Mouse (Mus musculus) heart, embryonic 16.5 days (tissue): ENCODE data around the gene Psmb10. TPM values are rescaled to one million over a fixed set of nuclear protein-coding genes. Genes with fewer than 3 reads are reported as not detected.
A peak's percentile ranks its signal among the peaks of the same experiment; 100 is the strongest.
"Not testable (repeated sequence)": the region's sequence is repeated elsewhere in the genome, so short reads cannot be mapped to it uniquely, and the experiment has no call there.

ENCODE experiments used
- ATAC-seq: fragments of 200-750 bp; cut with Nextera tagmentation; replicated peaks from 2 replicates; pipeline ENCODE4 v1.8.0; 2017; ENCODE audit warnings: moderate number of reproducible peaks; ENCODE audit not compliant: insufficient read depth, low FRiP score; ENCODE audit errors: extremely low read depth
- H3K27ac ChIP-seq: fragments of 300-500 bp; sonication (generic); 2 replicates; pipeline ENCODE4 v1.5.1; 2014; ENCODE audit warnings: mild to moderate bottlenecking, low read length, control low read depth, moderate library complexity
- H3K27me3 ChIP-seq: fragments of 300-500 bp; sonication (generic); 2 replicates; pipeline ENCODE4 v1.6.1; 2014; ENCODE audit warnings: low read length, mixed read lengths; ENCODE audit not compliant: control insufficient read depth, insufficient read depth
- H3K36me3 ChIP-seq: fragments of 300-500 bp; sonication (generic); 2 replicates; pipeline ENCODE4 v1.6.1; 2014; ENCODE audit not compliant: control insufficient read depth, insufficient read depth
- H3K4me1 ChIP-seq: fragments of 300-500 bp; sonication (generic); 2 replicates; pipeline ENCODE4 v1.6.1; 2014; ENCODE audit warnings: low read length, mixed read lengths; ENCODE audit not compliant: control insufficient read depth, insufficient read depth
- H3K4me2 ChIP-seq: fragments of 300-500 bp; sonication (generic); 2 replicates; pipeline ENCODE4 v1.6.1; 2014; ENCODE audit warnings: low read depth, mild to moderate bottlenecking, control low read depth, low read length
- H3K4me3 ChIP-seq: fragments of 300-500 bp; sonication (generic); 2 replicates; pipeline ENCODE4 v1.5.1; 2014; ENCODE audit warnings: mild to moderate bottlenecking, control low read depth, low read length
- H3K9ac ChIP-seq: fragments of 300-500 bp; sonication (generic); 2 replicates; pipeline ENCODE4 v1.6.1; 2014; ENCODE audit warnings: low read length, control low read depth
- H3K9me3 ChIP-seq: fragments of 300-500 bp; sonication (generic); replicated peaks from 2 replicates; pipeline ENCODE4 v1.6.1; 2016; ENCODE audit warnings: low read length; ENCODE audit not compliant: control insufficient read depth
- WGBS: fragments of 180-500 bp; shearing (Covaris S2); extraction: QIAGEN DNeasy Blood & Tissue Kit; methylation state at CpG from one replicate; pipeline ENCODE4 v1.1.7; 2014; 5-methylcytosine and 5-hydroxymethylcytosine counted together
- polyA plus RNA-seq: library from polyadenylated mRNA; unstranded; fragments of >200 nt; fragmentation: Nextera tagmentation; extraction: Ambion mirVana; gene quantifications from 2 replicates; pipeline ENCODE4 v1.2.1, GENCODE M21; 2015

Psmb10 gene
- 89.4 and 112 TPM in 2 replicates for polyA plus RNA-seq

- peak within 1 kb of the TSS; percentile 91 for H3K27ac ChIP-seq
- no peaks in the 10 kb centered on the region for H3K27me3 ChIP-seq
- no peak for ATAC-seq
- H3K9me3 ChIP-seq: no peaks in the 10 kb centered on the region
- H3K4me2 ChIP-seq: peak within 1 kb of the TSS; percentile 86
- H3K36me3 ChIP-seq: peaks cover 9% of the 10 kb centered on the region
- H3K9ac ChIP-seq: peak within 1 kb of the TSS; percentile 93
- WGBS: 14% methylated on average over 4 of the region's 4 CpGs
- peaks cover 18% of the 10 kb centered on the region for H3K4me1 ChIP-seq
- H3K4me3 ChIP-seq: peak within 1 kb of the TSS; percentile 62
Measured at GRCm38 (mm10) chr8:105938306-105938669, at the start of gene Psmb10. TSS of gene Psmb10 (minus strand) at chr8:105938444.

GRCm38 (mm10) chr8:105983406-105983805, 45.2 kb upstream of the Psmb10 start:
- H3K36me3 ChIP-seq, H3K27me3 ChIP-seq, H3K4me3 ChIP-seq, H3K4me2 ChIP-seq, H3K9ac ChIP-seq, H3K27ac ChIP-seq, H3K9me3 ChIP-seq, H3K4me1 ChIP-seq, ATAC-seq: not testable (repeated sequence)
- WGBS: 77% methylated on average over 11 of the region's 11 CpGs

- Histone ChIP-seq H3K4me1 (no peaks in the 10 kb centered on the region), H3K4me2 (no peak overlapping the region), H3K27ac (no peak overlapping the region), H3K9me3 (no peaks in the 10 kb centered on the region), H3K4me3 (no peak overlapping the region), H3K27me3 (no peaks in the 10 kb centered on the region), H3K36me3 (no peaks in the 10 kb centered on the region), H3K9ac (no peak overlapping the region)
- WGBS: 78% methylated on average over 1 of the region's 1 CpGs
- ATAC-seq: no peak
Measured at GRCm38 (mm10) chr8:105981146-105981545, 42.9 kb upstream of the Psmb10 start.

- WGBS: 89% methylated on average over 15 of the region's 15 CpGs
- H3K27ac ChIP-seq: no peak within 1 kb of the TSS
- ATAC-seq: no peak
- H3K4me3 ChIP-seq: no peak within 1 kb of the TSS
- H3K4me2 ChIP-seq: no peak within 1 kb of the TSS
- no peaks in the 10 kb centered on the region for H3K27me3 ChIP-seq
- H3K36me3 ChIP-seq: no peaks in the 10 kb centered on the region
- H3K4me1 ChIP-seq: no peaks in the 10 kb centered on the region
- no peaks in the 10 kb centered on the region for H3K9me3 ChIP-seq
- H3K9ac ChIP-seq: no peak within 1 kb of the TSS
Measured at GRCm38 (mm10) chr8:105979325-105979724, 41.1 kb upstream of the Psmb10 start, which contains the start of gene Dpep3. TSS of gene Dpep3 (minus strand) at chr8:105979429.

DNA sequence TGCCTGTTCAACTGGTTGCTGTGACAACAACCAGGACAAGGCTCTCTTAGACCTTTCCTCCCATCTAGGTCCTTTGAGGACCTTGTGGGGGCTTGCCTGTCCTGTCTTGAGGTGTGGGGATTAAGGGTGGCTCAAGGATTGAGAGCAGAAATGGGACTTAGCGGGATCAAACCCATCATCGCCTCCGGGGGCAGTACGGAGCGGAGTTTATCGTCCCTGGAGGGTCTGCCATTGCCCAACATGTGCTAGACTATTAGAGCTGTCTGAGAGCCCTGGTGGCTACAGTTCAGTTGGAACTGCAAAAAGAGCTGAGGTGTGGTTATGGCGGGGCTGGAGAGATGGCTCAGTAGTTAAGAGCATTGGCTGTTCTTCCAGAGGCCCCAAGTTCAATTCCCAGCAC, 37.1 kb upstream of the Psmb10 start:
- Histone ChIP-seq H3K9ac (no peak overlapping the region), H3K27me3 (no peaks in the 10 kb centered on the region), H3K27ac (no peak overlapping the region), H3K4me1 (no peaks in the 10 kb centered on the region), H3K4me3 (no peak overlapping the region), H3K4me2 (no peak overlapping the region), H3K36me3 (no peaks in the 10 kb centered on the region), H3K9me3 (no peaks in the 10 kb centered on the region)
- 66% methylated on average over 7 of the region's 7 CpGs for WGBS
- no peak for ATAC-seq

GRCm38 (mm10) chr8:105971019-105971720, 32.9 kb upstream of the Psmb10 start:
- no peaks in the 10 kb centered on the region for H3K36me3 ChIP-seq
- 78% methylated on average over 8 of the region's 8 CpGs for WGBS
- no peaks in the 10 kb centered on the region for H3K9me3 ChIP-seq
- H3K9ac ChIP-seq: no peak overlapping the region
- peaks cover 19% of the 10 kb centered on the region for H3K4me1 ChIP-seq
- no peak overlapping the region for H3K4me2 ChIP-seq
- H3K27ac ChIP-seq: no peak overlapping the region
- no peak overlapping the region for H3K4me3 ChIP-seq
- H3K27me3 ChIP-seq: no peaks in the 10 kb centered on the region
- ATAC-seq: no peak

GRCm38 (mm10) chr8:105969367-105969766, 31.1 kb upstream of the Psmb10 start:
- Histone ChIP-seq H3K9ac (no peak overlapping the region), H3K4me1 (peaks cover 26% of the 10 kb centered on the region), H3K27me3 (no peaks in the 10 kb centered on the region), H3K27ac (no peak overlapping the region), H3K9me3 (no peaks in the 10 kb centered on the region), H3K4me3 (no peak overlapping the region), H3K4me2 (no peak overlapping the region), H3K36me3 (no peaks in the 10 kb centered on the region)
- WGBS: 79% methylated on average over 1 of the region's 1 CpGs
- ATAC-seq: no peak

DNA sequence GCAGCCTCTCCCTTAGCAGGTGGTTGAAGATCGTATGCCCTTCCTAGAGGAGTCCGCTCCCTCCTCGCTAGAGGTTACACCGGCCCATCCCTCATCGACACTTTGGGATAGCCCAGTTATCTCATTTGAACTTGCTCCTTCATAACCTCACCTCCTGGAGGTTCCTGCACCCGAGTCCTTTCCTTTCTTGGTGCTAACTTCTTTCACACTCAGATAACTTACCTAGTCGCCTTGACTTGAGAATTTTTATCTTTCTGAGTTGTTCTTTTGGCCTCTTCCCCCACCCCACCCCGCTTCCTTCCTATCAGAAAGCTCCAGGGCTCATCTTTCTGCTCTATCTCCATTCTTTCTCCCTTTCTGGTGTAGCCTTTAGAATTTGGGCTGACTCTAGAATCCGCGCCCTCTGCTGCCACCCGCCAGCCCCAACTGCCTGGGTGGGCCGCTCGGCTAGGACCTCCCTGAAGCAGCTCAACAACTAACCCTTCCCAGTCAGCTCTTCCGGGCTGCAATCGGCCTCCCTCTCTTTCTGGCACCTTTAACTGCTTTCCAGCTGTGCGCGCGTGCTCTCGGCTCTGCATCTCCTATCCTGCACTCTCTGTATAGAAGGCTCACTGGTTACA, 28.6 kb upstream of the Psmb10 start:
- no peaks in the 10 kb centered on the region for H3K36me3 ChIP-seq
- 0 out of 2 replicates have a peak, but pooled peaks have one; percentile 4 for ATAC-seq
- WGBS: 10% methylated on average over 19 of the region's 19 CpGs
- no peaks in the 10 kb centered on the region for H3K9me3 ChIP-seq
- H3K27ac ChIP-seq: peak overlapping the region; percentile 93
- no peaks in the 10 kb centered on the region for H3K27me3 ChIP-seq
- H3K4me2 ChIP-seq: peak overlapping the region; percentile 70
- peak overlapping the region; percentile 86 for H3K4me3 ChIP-seq
- H3K9ac ChIP-seq: peak overlapping the region; percentile 1; the same call in 1 of the 2 replicates
- peaks cover 44% of the 10 kb centered on the region for H3K4me1 ChIP-seq

- peaks cover 48% of the 10 kb centered on the region for H3K4me1 ChIP-seq
- H3K36me3 ChIP-seq: no peaks in the 10 kb centered on the region
- peak within 1 kb of the TSS; percentile 86 for H3K4me3 ChIP-seq
- ATAC-seq: peak; percentile 91
- no peaks in the 10 kb centered on the region for H3K9me3 ChIP-seq
- peak within 1 kb of the TSS; percentile 93 for H3K27ac ChIP-seq
- no peaks in the 10 kb centered on the region for H3K27me3 ChIP-seq
- H3K4me2 ChIP-seq: peak within 1 kb of the TSS; percentile 70
- peak within 1 kb of the TSS; percentile 96 for H3K9ac ChIP-seq
- under 1% methylated on average over 47 of the region's 47 CpGs for WGBS
Measured at GRCm38 (mm10) chr8:105965905-105966341, 27.7 kb upstream of the Psmb10 start, which contains the start of gene Slc12a4. TSS of gene Slc12a4 (minus strand) at chr8:105966097.
